Mouse (Mus musculus): Measurements from ENCODE around the gene Ralgapa2. TPM values are rescaled to one million over a fixed set of nuclear protein-coding genes. Genes with fewer than 3 reads are reported as not detected.

Gene Ralgapa2
- polyA plus RNA-seq, 1 experiment from 2014 or later: 9.0 TPM

DNA sequence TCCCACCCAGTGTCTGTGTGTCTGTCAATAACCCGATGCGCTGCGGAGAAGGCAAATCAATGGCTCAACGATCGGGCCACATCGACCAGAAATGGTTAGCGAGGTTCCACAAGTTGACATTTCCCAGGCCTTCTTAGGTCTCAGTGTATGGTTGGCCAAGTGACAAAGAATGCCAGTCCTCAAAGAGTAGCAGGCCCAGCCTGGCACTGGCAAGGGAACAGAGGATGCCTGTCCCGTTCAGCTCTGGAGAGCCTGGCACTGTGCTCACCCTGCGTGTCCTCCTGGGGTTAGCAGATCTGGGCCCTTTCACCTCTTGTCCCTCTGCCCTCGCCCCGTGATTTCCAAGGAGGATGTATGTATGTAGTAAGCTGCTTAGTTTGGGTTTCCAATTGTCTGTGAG, 316.0 kb downstream of the Ralgapa2 start:
- Histone ChIP-seq H3K4me2 (no peak overlapping the region), H3K4me3 (replicated peaks) (no peak overlapping the region), H3K27me3 (replicated peaks) (no peaks in the 10 kb centered on the region), H3K9me3 (no peaks in the 10 kb centered on the region), H3K4me1 (no peaks in the 10 kb centered on the region), H3K9ac (no peak overlapping the region), H3K36me3 (no peaks in the 10 kb centered on the region), H3K27ac (no peak overlapping the region)
- no peak for ATAC-seq (ENCODE audit: insufficient read depth, low FRiP score, low read depth)
- 85% methylated on average over 11 of the region's 11 CpGs for WGBS
